Mouse (Mus musculus): ENCODE data around the gene Irs3. TPM values are rescaled to one million over a fixed set of nuclear protein-coding genes. Genes with fewer than 3 reads are reported as not detected.

The Irs3 gene
- total RNA-seq, 2 experiments from 2014 or later, result 0.26 to 0.78 TPM

DNA sequence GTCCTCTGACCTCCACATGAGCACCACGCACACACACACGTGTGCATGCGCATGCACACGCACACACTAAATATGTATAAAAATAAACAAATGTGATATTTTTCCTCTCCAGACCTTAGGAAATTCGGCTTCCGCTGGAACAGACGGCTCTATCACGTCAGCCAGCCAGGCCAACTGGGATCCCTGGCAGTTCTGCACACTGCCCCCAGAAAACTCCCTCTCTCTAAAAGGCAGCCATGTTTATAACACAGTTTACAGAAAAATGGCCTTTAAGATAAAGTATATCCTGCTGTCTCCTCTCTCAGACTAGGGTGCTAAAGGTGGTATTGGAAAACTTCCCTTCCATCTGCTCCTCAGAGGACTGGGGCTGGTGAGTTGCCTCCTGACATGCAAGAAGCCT is 32.3 kb upstream of the Irs3 start:
- DNase-seq, result no peak
- Histone ChIP-seq H3K4me3 (no peak overlapping the region), H3K27ac (no peak overlapping the region)
- TF ChIP-seq CTCF (IDR thresholded peaks at IDR 0.05), result no peak
- intact Hi-C loops (cut with DNase I), result no loop called here

DNA sequence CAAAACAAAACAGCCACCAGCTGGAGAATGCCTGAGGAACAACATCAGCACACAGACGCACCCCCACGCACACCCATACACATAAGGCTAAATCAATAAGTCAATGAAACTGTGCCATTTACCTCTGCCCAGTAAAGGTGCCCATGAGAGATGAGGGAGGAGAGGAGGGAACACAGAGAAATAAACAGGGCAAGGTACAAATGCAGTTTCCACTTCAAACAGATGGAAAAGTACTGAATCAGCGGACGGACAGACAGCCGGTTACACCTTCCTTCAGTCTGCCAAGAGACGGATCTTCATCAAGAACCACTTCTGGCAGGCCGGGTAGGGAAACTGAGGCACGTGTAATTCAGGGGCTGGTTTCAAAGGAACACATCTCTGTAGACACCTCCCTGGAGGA is 29.3 kb upstream of the Irs3 start:
- DNase-seq, result no peak
- Histone ChIP-seq H3K27ac (no peak overlapping the region), H3K4me3 (no peak overlapping the region)
- no peak for TF ChIP-seq CTCF (IDR thresholded peaks at IDR 0.05)
- intact Hi-C loops (cut with DNase I), result no loop called here

GRCm38 (mm10) chr5:137673015-137673414 is 27.5 kb upstream of the Irs3 start:
- Histone ChIP-seq H3K4me3 (no peak overlapping the region), H3K27ac (peak overlapping the region; percentile 88)
- intact Hi-C loops (cut with DNase I), result no loop called here
- TF ChIP-seq CTCF (IDR thresholded peaks at IDR 0.05), result no peak
- DNase-seq, result no peak

GRCm38 (mm10) chr5:137672361-137672760 is 26.8 kb upstream of the Irs3 start:
- TF ChIP-seq CTCF (IDR thresholded peaks at IDR 0.05), result no peak
- Histone ChIP-seq H3K27ac (peak overlapping the region; percentile 88), H3K4me3 (no peak overlapping the region)
- intact Hi-C loops (cut with DNase I), result no loop called here
- no peak for DNase-seq

- TF ChIP-seq CTCF (IDR thresholded peaks at IDR 0.05), result no peak
- intact Hi-C loops (cut with DNase I), result no loop called here
- Histone ChIP-seq H3K4me3 (peak overlapping the region; percentile 17; the same call in 1 of the 2 replicates), H3K27ac (peak overlapping the region; percentile 88)
- peak; percentile 75 for DNase-seq
Measured at GRCm38 (mm10) chr5:137671443-137672240, 26.1 kb upstream of the Irs3 start.

- peak; percentile 44 for TF ChIP-seq CTCF (IDR thresholded peaks at IDR 0.05)
- intact Hi-C loops (cut with DNase I), result no loop called here
- H3K27ac ChIP-seq, result peak overlapping the region; percentile 88
- H3K4me3 ChIP-seq, result no peak overlapping the region
- DNase-seq, result no peak
Measured at GRCm38 (mm10) chr5:137670240-137670639, 24.7 kb upstream of the Irs3 start.

- intact Hi-C loops (cut with DNase I), result no loop called here
- TF ChIP-seq CTCF (IDR thresholded peaks at IDR 0.05), result no peak
- DNase-seq, result peak; percentile 69
- Histone ChIP-seq H3K4me3 (peak overlapping the region; percentile 43), H3K27ac (peak overlapping the region; percentile 88)
Measured at GRCm38 (mm10) chr5:137668971-137669370, 23.5 kb upstream of the Irs3 start.

DNA sequence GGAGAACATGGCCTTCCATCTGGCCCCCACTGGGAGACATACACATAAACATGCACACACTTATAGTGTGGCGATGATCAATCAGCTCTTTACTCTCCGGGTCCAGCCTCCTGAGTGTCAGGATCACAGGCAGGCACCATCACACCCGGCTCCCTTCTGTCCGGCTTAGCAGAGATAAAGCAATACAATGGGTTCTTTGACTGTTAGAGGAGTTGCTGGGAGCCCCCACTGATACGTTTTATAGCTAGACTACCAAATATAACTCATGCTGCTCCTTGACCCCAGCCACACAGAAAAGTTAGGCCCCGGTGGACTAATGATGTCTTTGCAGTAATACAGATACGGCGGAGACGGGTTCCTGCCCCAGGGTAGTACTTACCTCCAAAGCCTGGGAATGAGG is 17.5 kb upstream of the Irs3 start:
- Histone ChIP-seq H3K27ac (no peak overlapping the region), H3K4me3 (no peak overlapping the region)
- no peak for TF ChIP-seq CTCF (IDR thresholded peaks at IDR 0.05)
- intact Hi-C loops (cut with DNase I), result no loop called here
- DNase-seq, result no peak

GRCm38 (mm10) chr5:137660064-137660688 is 14.7 kb upstream of the Irs3 start:
- Histone ChIP-seq H3K27ac (peak overlapping the region; percentile 85), H3K4me3 (no peak overlapping the region)
- no peak for TF ChIP-seq CTCF (IDR thresholded peaks at IDR 0.05)
- DNase-seq, result peak; percentile 85
- intact Hi-C loops (cut with DNase I), result no loop called here

- DNase-seq, result peak; percentile 76
- intact Hi-C loops (cut with DNase I), result loop anchor here (1.0 kb wide), 1 partner anchor 100 kb away; no protein-coding TSS in a partner anchor
- Histone ChIP-seq H3K27ac (peak overlapping the region; percentile 71), H3K4me3 (no peak overlapping the region)
- peak; percentile 91 for TF ChIP-seq CTCF (IDR thresholded peaks at IDR 0.05)
Measured at GRCm38 (mm10) chr5:137656977-137657376, 11.5 kb upstream of the Irs3 start.

GRCm38 (mm10) chr5:137654746-137655145 is 9.2 kb upstream of the Irs3 start:
- Histone ChIP-seq H3K4me3 (no peak overlapping the region), H3K27ac (no peak overlapping the region)
- peak; percentile 43 for TF ChIP-seq CTCF (IDR thresholded peaks at IDR 0.05)
- intact Hi-C loops (cut with DNase I), result no loop called here
- no peak for DNase-seq

DNA sequence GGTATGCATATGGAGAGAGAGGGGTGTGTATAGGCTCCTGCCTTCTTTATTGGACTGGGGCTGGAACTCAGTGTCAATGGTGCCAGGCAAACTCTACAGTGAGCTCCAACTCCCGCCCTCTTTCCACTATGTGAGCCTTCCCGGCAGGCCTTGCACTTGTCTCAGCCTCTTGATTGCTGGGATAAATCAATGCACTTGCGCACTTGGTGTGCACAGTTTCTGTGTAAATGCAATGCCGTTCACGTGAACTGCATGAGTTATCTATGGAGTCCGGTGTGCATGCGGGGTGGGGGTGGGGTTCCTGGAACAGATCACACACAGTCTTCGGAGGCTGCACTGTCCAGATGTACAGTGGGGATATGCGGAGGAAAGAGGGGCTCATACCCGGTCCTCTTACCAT is 7.9 kb upstream of the Irs3 start:
- Histone ChIP-seq H3K4me3 (no peak overlapping the region), H3K27ac (0 out of 2 replicates have a peak overlapping the region, but pooled peaks have one; percentile 86)
- DNase-seq, result no peak
- intact Hi-C loops (cut with DNase I), result no loop called here
- no peak for TF ChIP-seq CTCF (IDR thresholded peaks at IDR 0.05)

GRCm38 (mm10) chr5:137652474-137652873 is 7.0 kb upstream of the Irs3 start:
- intact Hi-C loops (cut with DNase I), result loop anchor here (1.0 kb wide), 1 partner anchor 67 kb away; no protein-coding TSS in a partner anchor

More at GRCm38 (mm10) chr5:137652474-137652873, 7.0 kb upstream of the Irs3 start:
- Histone ChIP-seq H3K4me3 (peak overlapping the region; percentile 28), H3K27ac (peak overlapping the region; percentile 86)
- TF ChIP-seq CTCF (IDR thresholded peaks at IDR 0.05), result peak; percentile 84
- peak; percentile 82 for DNase-seq

Data from gastrocnemius, adult 2 months (tissue).